Mouse (Mus musculus) brown adipose tissue, adult 24 weeks (tissue): ENCODE measurements at regions not wholly inside any gene's neighbourhood (a gene's known extent, or its start where the extent isn't known, plus 50 kb on each side); places are given as distances from the start of the nearest gene placed in this dataset.

Experiments used
- H3K27ac ChIP-seq: fragments of 200-500 bp; replicated peaks from 2 replicates; pipeline ENCODE4 v1.5.1; 2012; ENCODE audit warnings: low read depth, mild to moderate bottlenecking, low read length
- H3K4me1 ChIP-seq: fragments of 200-500 bp; 2 replicates; pipeline ENCODE4 v1.6.1; 2012; ENCODE audit warnings: low read length, mixed read lengths; ENCODE audit not compliant: control insufficient read depth, insufficient read depth, insufficient read length
- H3K4me3 ChIP-seq: fragments of 200-500 bp; 2 replicates; pipeline ENCODE4 v1.5.1; 2012; ENCODE audit warnings: low read depth, mild to moderate bottlenecking, low read length, moderate library complexity; ENCODE audit not compliant: insufficient read depth

DNA sequence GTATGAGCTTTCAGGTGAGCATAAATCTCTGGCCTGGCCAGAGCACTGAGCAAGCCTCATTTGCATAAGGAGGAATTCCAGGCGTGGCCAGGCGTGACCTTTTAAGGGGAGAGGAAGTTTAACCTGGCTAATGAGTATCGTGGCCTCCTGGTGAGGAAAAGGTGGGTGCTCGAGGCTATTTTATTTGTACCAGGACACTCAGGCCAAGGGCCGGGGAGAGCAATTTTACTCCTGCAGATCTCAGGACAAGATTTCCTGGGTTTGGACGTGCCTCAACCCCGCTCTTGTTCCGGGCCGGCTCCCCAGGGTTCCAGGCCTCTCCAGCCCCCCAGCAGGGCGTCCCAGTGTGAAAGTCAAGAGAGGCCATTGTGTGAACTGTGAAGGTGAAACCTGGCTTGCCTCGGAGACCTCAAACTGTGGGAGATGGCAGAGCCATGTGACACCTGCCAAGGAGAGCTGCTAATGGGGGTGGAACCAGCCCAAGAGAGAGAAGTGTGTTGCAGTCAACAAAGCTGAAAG, 54.3 kb upstream of the Hs6st1 start:
- H3K4me1 ChIP-seq = no peaks in the 10 kb centered on the region; the same call in 1 of the 2 replicates
- no peak overlapping the region for H3K27ac ChIP-seq
- no peak overlapping the region for H3K4me3 ChIP-seq

DNA sequence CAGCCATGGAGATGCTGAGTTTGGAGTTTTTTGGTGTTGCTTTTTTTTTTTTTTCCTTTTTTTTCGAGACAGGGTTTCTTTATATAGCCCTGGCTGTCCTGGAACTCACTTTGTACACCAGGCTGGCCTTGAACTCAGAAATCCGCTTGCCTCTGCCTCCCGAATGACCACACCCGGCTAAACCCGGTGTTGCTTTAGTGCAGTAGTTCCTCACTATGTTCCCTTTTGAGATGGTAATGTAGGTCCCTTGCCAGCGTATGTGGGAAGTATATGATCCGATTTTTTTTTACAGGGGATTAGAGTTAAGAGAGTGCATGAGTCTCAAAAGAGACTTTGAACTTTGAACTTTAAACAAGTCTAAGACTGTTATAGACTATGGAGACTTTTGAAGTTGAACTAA, 53.8 kb upstream of the Hs6st1 start:
- Histone ChIP-seq H3K4me1 (no peaks in the 10 kb centered on the region; the same call in 1 of the 2 replicates), H3K4me3 (no peak overlapping the region), H3K27ac (no peak overlapping the region)

DNA sequence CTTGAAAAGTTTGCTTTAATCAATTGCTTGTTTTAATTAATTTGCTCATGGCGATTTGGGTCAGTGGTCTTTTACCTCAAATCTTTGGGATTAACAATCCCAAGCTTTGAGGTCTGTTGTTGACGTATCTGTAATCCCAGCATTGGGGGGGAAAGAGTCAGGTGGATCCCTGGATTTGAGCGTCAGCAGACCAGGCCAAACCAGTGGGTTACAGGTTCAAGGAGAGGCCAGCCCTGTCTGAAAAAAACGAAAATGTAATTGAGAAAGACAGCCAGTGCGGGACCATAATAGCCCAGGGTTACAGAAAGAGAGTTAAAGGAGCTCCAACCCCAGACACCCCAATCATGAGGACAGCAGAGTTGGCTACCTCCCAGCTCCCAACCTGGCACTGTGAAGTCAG, 53.0 kb upstream of the Hs6st1 start:
- H3K4me1 ChIP-seq = no peaks in the 10 kb centered on the region; the same call in 1 of the 2 replicates
- no peak overlapping the region for H3K4me3 ChIP-seq
- H3K27ac ChIP-seq = no peak overlapping the region

DNA sequence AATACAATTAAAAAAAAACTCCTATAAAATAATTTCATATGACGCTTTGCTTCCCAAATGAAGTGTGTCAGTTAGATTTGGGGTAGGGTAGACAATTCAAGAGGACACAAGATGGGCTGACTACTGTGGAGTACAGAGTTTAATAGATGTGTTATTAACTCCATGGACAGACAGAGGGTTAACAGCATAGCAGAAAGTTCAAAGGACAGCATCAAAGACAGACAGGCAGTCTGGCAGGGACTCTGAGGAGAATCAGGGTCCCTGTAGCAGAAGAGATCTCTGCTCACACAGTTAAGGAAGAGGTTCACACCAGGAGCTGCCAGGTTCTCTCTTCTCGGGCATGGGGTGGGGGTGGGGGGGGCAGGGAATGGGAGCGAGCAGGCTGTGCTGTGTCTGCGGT, 51.6 kb upstream of the Hs6st1 start:
- H3K4me1 ChIP-seq = no peaks in the 10 kb centered on the region; the same call in 1 of the 2 replicates
- H3K4me3 ChIP-seq = no peak overlapping the region
- no peak overlapping the region for H3K27ac ChIP-seq

DNA sequence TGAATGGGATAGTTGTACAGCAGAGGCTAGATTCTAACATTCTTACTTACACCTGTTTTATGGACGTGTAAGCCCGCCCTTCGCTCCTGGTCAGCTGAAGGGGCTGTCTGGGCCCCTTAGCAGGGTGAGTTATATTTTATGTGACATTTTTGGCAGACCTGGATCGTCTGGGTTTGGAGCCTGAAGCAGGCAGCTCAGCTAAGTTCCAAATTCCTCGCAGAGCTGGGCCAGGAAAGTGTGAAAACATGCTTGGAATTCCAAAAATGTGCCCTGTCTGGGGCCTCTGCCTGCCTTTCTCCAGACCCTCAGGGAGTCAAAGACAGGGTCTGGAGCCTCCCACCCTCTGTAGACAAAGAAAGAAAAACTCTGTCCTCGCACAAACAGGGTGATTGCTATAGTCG, 51.1 kb upstream of the Hs6st1 start:
- Histone ChIP-seq H3K27ac (no peak overlapping the region), H3K4me3 (no peak overlapping the region), H3K4me1 (no peaks in the 10 kb centered on the region; the same call in 1 of the 2 replicates)

DNA sequence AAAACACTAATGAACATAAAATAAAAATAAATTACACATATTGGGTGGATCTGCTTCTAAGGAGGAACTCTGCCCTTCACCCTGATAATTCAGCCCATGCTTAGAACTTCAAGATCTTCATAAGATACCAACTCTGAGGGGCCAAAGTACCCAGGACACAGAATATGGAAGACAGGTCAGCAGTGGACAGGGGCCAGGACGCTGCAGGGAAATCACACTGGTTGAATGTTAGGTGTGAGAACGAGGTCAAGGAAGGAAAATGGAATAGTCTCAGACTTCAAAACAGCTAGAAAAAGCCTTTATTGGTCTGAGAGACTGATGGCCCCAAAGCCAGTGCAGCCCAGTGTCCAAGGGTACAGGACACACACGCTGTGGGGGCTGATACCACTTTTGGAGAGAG, 50.5 kb upstream of the Hs6st1 start:
- Histone ChIP-seq H3K27ac (no peak overlapping the region), H3K4me1 (no peaks in the 10 kb centered on the region; the same call in 1 of the 2 replicates)

More for the DNA sequence above, 50.5 kb upstream of the Hs6st1 start:
- H3K4me3 ChIP-seq = no peak overlapping the region
